Mouse (Mus musculus) bone marrow macrophage, adult 2 months (primary cell): Measurements from ENCODE around the gene Disp1.

ENCODE experiments used
- CTCF ChIP-seq: IDR thresholded peaks from 2 replicates; pipeline ENCODE4 v1.5.1; 2012; ENCODE audit warnings: low read depth, mild to moderate bottlenecking, low read length, moderate library complexity
- POLR2A ChIP-seq: IDR thresholded peaks from 2 replicates; pipeline ENCODE4 v1.6.1; 2012; ENCODE audit warnings: mild to moderate bottlenecking, low read depth, low read length, borderline replicate concordance

- TF ChIP-seq POLR2A (no peak), CTCF (no peak)
These were observed 60.3 kb downstream of the Disp1 start for GRCm38 (mm10) chr1:183161057-183161456.
